Mouse (Mus musculus): ENCODE measurements around the gene Hspa1l. TPM values are rescaled to one million over a fixed set of nuclear protein-coding genes. Genes with fewer than 3 reads are reported as not detected.
A peak's percentile ranks its signal among the peaks of the same experiment; 100 is the strongest.
"Not testable (repeated sequence)": the region's sequence is repeated elsewhere in the genome, so short reads cannot be mapped to it uniquely, and the experiment has no call there.

Hspa1l gene
- polyA plus RNA-seq, 1 experiment from 2014 or later = 1.3 TPM

- Histone ChIP-seq H3K9me3 (ENCODE audit: low read length) (no peaks in the 10 kb centered on the region), H3K27me3 (ENCODE audit: insufficient read depth, low read length) (no peaks in the 10 kb centered on the region), H3K4me2 (replicated peaks; ENCODE audit: low read depth, low read length) (no peak overlapping the region), H3K36me3 (ENCODE audit: insufficient read depth, low read length) (peaks cover 22% of the 10 kb centered on the region), H3K4me1 (ENCODE audit: insufficient read depth, low read length) (peaks cover 27% of the 10 kb centered on the region), H3K4me3 (ENCODE audit: low read length) (no peak overlapping the region), H3K27ac (ENCODE audit: low read length) (no peak overlapping the region), H3K9ac (replicated peaks; ENCODE audit: low read length) (no peak overlapping the region)
- 67% methylated on average over 2 of the region's 2 CpGs for WGBS
- ATAC-seq (ENCODE audit: low FRiP score, low TSS enrichment) = no peak
These were observed 11.7 kb downstream of the Hspa1l start for GRCm38 (mm10) chr17:34984218-34984617.

GRCm38 (mm10) chr17:34994751-34995150 lies 22.2 kb downstream of the Hspa1l start:
- H3K27ac ChIP-seq (ENCODE audit: low read length) = no peak overlapping the region
- ATAC-seq (ENCODE audit: low FRiP score, low TSS enrichment) = no peak
- no peak overlapping the region for H3K4me3 ChIP-seq (ENCODE audit: low read length)
- no peaks in the 10 kb centered on the region for H3K27me3 ChIP-seq (ENCODE audit: insufficient read depth, low read length)
- peaks cover 3% of the 10 kb centered on the region; the same call in 1 of the 2 replicates for H3K9me3 ChIP-seq (ENCODE audit: low read length)
- H3K4me1 ChIP-seq (ENCODE audit: insufficient read depth, low read length) = peaks cover 12% of the 10 kb centered on the region
- H3K9ac ChIP-seq (replicated peaks; ENCODE audit: low read length) = no peak overlapping the region
- peaks cover 39% of the 10 kb centered on the region for H3K36me3 ChIP-seq (ENCODE audit: insufficient read depth, low read length)
- no peak overlapping the region for H3K4me2 ChIP-seq (replicated peaks; ENCODE audit: low read depth, low read length)

- not testable (repeated sequence) for H3K9ac ChIP-seq (replicated peaks; ENCODE audit: low read length); H3K27me3 ChIP-seq (ENCODE audit: insufficient read depth, low read length); H3K4me3 ChIP-seq (ENCODE audit: low read length); H3K27ac ChIP-seq (ENCODE audit: low read length); ATAC-seq (ENCODE audit: low FRiP score, low TSS enrichment); H3K9me3 ChIP-seq (ENCODE audit: low read length); H3K4me2 ChIP-seq (replicated peaks; ENCODE audit: low read depth, low read length)
- Histone ChIP-seq H3K4me1 (ENCODE audit: insufficient read depth, low read length) (peaks cover 17% of the 10 kb centered on the region), H3K36me3 (ENCODE audit: insufficient read depth, low read length) (peaks cover 37% of the 10 kb centered on the region)
- 83% methylated on average over 4 of the region's 4 CpGs for WGBS
These were observed 22.7 kb downstream of the Hspa1l start for GRCm38 (mm10) chr17:34995192-34995591.

GRCm38 (mm10) chr17:34995927-34996326 lies 23.4 kb downstream of the Hspa1l start:
- Histone ChIP-seq H3K4me1 (ENCODE audit: insufficient read depth, low read length) (peaks cover 17% of the 10 kb centered on the region), H3K36me3 (ENCODE audit: insufficient read depth, low read length) (peaks cover 30% of the 10 kb centered on the region)
- H3K9ac ChIP-seq (replicated peaks; ENCODE audit: low read length); H3K4me3 ChIP-seq (ENCODE audit: low read length); H3K27ac ChIP-seq (ENCODE audit: low read length); H3K4me2 ChIP-seq (replicated peaks; ENCODE audit: low read depth, low read length); H3K9me3 ChIP-seq (ENCODE audit: low read length); H3K27me3 ChIP-seq (ENCODE audit: insufficient read depth, low read length); ATAC-seq (ENCODE audit: low FRiP score, low TSS enrichment): not testable (repeated sequence)
- WGBS = 89% methylated on average over 4 of the region's 4 CpGs

GRCm38 (mm10) chr17:34996411-34997141 lies 24.1 kb downstream of the Hspa1l start:
- no peak for ATAC-seq (ENCODE audit: low FRiP score, low TSS enrichment)
- 0 out of 2 replicates have a peak overlapping the region, but pooled peaks have one; percentile 10 for H3K4me3 ChIP-seq (ENCODE audit: low read length)
- no peaks in the 10 kb centered on the region for H3K27me3 ChIP-seq (ENCODE audit: insufficient read depth, low read length)
- H3K4me1 ChIP-seq (ENCODE audit: insufficient read depth, low read length) = peaks cover 17% of the 10 kb centered on the region
- H3K36me3 ChIP-seq (ENCODE audit: insufficient read depth, low read length) = peaks cover 24% of the 10 kb centered on the region
- H3K4me2 ChIP-seq (replicated peaks; ENCODE audit: low read depth, low read length) = peak overlapping the region; percentile 29; the same call in 1 of the 2 replicates
- 0 out of 2 replicates have a peak overlapping the region, but pooled peaks have one; percentile 8 for H3K9ac ChIP-seq (replicated peaks; ENCODE audit: low read length)
- WGBS = 85% methylated on average over 12 of the region's 14 CpGs
- H3K27ac ChIP-seq (ENCODE audit: low read length) = no peak overlapping the region
- peaks cover 3% of the 10 kb centered on the region; the same call in 1 of the 2 replicates for H3K9me3 ChIP-seq (ENCODE audit: low read length)

GRCm38 (mm10) chr17:34997142-34997483 lies 24.6 kb downstream of the Hspa1l start:
- no peak for ATAC-seq (ENCODE audit: low FRiP score, low TSS enrichment)
- WGBS = 93% methylated on average over 5 of the region's 5 CpGs
- Histone ChIP-seq H3K36me3 (ENCODE audit: insufficient read depth, low read length) (peaks cover 24% of the 10 kb centered on the region), H3K27me3 (ENCODE audit: insufficient read depth, low read length) (no peaks in the 10 kb centered on the region), H3K9ac (replicated peaks; ENCODE audit: low read length) (no peak overlapping the region), H3K4me1 (ENCODE audit: insufficient read depth, low read length) (peaks cover 19% of the 10 kb centered on the region), H3K9me3 (ENCODE audit: low read length) (peaks cover 3% of the 10 kb centered on the region; the same call in 1 of the 2 replicates), H3K27ac (ENCODE audit: low read length) (no peak overlapping the region), H3K4me3 (ENCODE audit: low read length) (no peak overlapping the region), H3K4me2 (replicated peaks; ENCODE audit: low read depth, low read length) (peak overlapping the region; percentile 29; the same call in 1 of the 2 replicates)

- Histone ChIP-seq H3K4me1 (ENCODE audit: insufficient read depth, low read length) (peaks cover 34% of the 10 kb centered on the region), H3K36me3 (ENCODE audit: insufficient read depth, low read length) (peaks cover 24% of the 10 kb centered on the region), H3K4me2 (replicated peaks; ENCODE audit: low read depth, low read length) (peak overlapping the region; percentile 100), H3K27me3 (ENCODE audit: insufficient read depth, low read length) (no peaks in the 10 kb centered on the region), H3K4me3 (ENCODE audit: low read length) (peak overlapping the region; percentile 46), H3K27ac (ENCODE audit: low read length) (no peak overlapping the region), H3K9me3 (ENCODE audit: low read length) (peaks cover 3% of the 10 kb centered on the region; the same call in 1 of the 2 replicates), H3K9ac (replicated peaks; ENCODE audit: low read length) (peak overlapping the region; percentile 80; the same call in 1 of the 2 replicates)
- 91% methylated on average over 15 of the region's 15 CpGs for WGBS
- ATAC-seq (ENCODE audit: low FRiP score, low TSS enrichment) = no peak
These were observed 26.3 kb downstream of the Hspa1l start for GRCm38 (mm10) chr17:34998526-34999430.

GRCm38 (mm10) chr17:34999871-35000716 lies 27.6 kb downstream of the Hspa1l start:
- ATAC-seq (ENCODE audit: low FRiP score, low TSS enrichment); H3K27me3 ChIP-seq (ENCODE audit: insufficient read depth, low read length); H3K9me3 ChIP-seq (ENCODE audit: low read length): not testable (repeated sequence)
- H3K36me3 ChIP-seq (ENCODE audit: insufficient read depth, low read length) = peaks cover 35% of the 10 kb centered on the region
- peak overlapping the region; percentile 100 for H3K4me2 ChIP-seq (replicated peaks; ENCODE audit: low read depth, low read length)
- peak overlapping the region; percentile 98 for H3K9ac ChIP-seq (replicated peaks; ENCODE audit: low read length)
- H3K4me3 ChIP-seq (ENCODE audit: low read length) = peak overlapping the region; percentile 93
- WGBS = 18% methylated on average over 29 of the region's 32 CpGs
- H3K27ac ChIP-seq (ENCODE audit: low read length) = peak overlapping the region; percentile 97
- peaks cover 34% of the 10 kb centered on the region for H3K4me1 ChIP-seq (ENCODE audit: insufficient read depth, low read length)

Data from kidney, embryonic 16.5 days (tissue).